Mouse (Mus musculus): ENCODE data around the gene Cnr2.

GRCm38 (mm10) chr4:135902606-135903242, 7.5 kb downstream of the Cnr2 start:
- TF ChIP-seq POLR2A (IDR thresholded peaks at IDR 0.05; ENCODE audit: extremely low read depth, insufficient read depth, low read length) (no peak), CTCF (IDR thresholded peaks at IDR 0.05; ENCODE audit: low read depth, low read length) (no peak)

Data from liver, adult 2 months (tissue).